Comparison of ENCODE assay signal across 12 mouse cellular contexts in the genomic region with DNA sequence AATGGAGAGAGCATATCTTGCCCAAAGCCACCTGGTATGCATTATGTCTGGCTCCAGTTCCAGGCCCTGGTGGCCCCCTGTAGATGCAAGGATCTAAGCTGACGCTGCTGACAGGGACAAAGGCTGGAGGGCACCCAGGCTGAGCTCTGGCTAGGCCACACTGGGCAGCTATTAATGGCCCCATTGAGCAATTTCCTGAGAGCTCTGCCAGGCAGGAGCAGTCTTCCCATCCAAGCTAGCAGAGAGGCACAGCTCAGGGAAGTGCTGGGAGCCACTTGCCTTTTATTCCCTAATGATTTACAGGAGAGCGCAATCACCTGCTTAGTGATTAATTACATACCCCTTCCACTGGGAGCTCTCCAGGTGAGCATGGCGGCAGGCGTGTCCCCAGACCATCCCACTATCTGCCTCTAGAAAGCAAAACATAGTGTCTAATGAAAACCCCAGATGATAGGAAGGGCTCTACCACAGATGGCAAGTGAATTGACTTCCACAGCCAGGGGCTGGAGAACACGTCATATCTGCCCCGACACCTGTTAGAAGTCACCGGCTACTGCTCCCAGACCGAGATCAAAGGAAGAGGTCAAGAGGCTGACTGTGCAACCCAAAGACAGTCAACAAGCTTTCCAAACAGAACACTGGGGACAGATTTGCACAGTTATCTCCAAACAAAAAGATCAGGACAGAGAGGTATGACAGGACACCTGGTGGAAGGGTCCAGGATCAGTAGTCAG. TPM values are rescaled to one million over a fixed set of nuclear protein-coding genes. Genes with fewer than 3 reads are reported as not detected.
A peak's percentile ranks its signal among the peaks of the same experiment; 100 is the strongest.
DNase-seq lines count a peak whose midpoint lies in the region; ATAC-seq and TF ChIP-seq lines count a peak whose summit lies in the region.
"Had no signal": no experiment of that assay in that cellular context is flagged by ENCODE, and none has a peak within 500 bp of the region (broad histone marks: within the 10 kb centered on the region; RNA-seq: fewer than 3 reads in every experiment).

No protein-coding gene starts in this region.

- DNase-seq in heart, postnatal 25 days (ENCODE audit: low spot score) = peak; percentile 54
- DNase-seq in liver, adult 2 months (ENCODE audit: extremely low read depth, low read depth, low spot score) = peak; percentile 98
- no peak for DNase-seq in retina, postnatal 1 day
- DNase-seq in cerebellum, adult 18-20 months = no peak
- no peak for DNase-seq in embryo, embryonic 10.5 days (ENCODE audit: low spot score)
- DNase-seq: cerebellum, postnatal 10 days; forebrain, postnatal 0 days had no signal

- 11% methylated on average over 8 of the region's 8 CpGs for WGBS in liver, adult 2 months
- WGBS in small intestine, adult 2 months = 20% methylated on average over 8 of the region's 8 CpGs

- H3K79me2 ChIP-seq in liver, adult 2 months (ENCODE audit: control insufficient read depth, insufficient read depth, low read length) = peaks cover 48% of the 10 kb centered on the region

- intact Hi-C loops in heart, postnatal 25 days (cut with DNase I) = no loop called here

- peaks cover 16% of the 10 kb centered on the region for H3K27me3 ChIP-seq in megakaryocyte, embryonic 14.5 days (replicated peaks)
- no peaks in the 10 kb centered on the region for H3K27me3 ChIP-seq in liver, adult 2 months (ENCODE audit: control insufficient read depth, insufficient read depth, low read length)
- H3K27me3 ChIP-seq in small intestine, adult 2 months (ENCODE audit: control insufficient read depth, insufficient read depth, low read length) = no peaks in the 10 kb centered on the region
- H3K27me3 ChIP-seq: midbrain, embryonic 13.5 days had no signal

- ATAC-seq in megakaryocyte, adult 5-6 weeks (ENCODE audit: poor library complexity, severe bottlenecking) = no peak
- ATAC-seq: forebrain, postnatal 0 days; midbrain, embryonic 13.5 days had no signal

- 0 out of 2 replicates have a peak, but pooled peaks have one; percentile 10 for TF ChIP-seq CTCF in liver, adult 2 months (IDR thresholded peaks at IDR 0.05; ENCODE audit: low read depth, low read length)
- no peak for TF ChIP-seq CTCF in small intestine, adult 2 months (IDR thresholded peaks at IDR 0.05; ENCODE audit: extremely low read depth, insufficient read length, insufficient replicate concordance, low read depth, low read length)

- H3K4me1 ChIP-seq in megakaryocyte, embryonic 14.5 days = peaks cover 30% of the 10 kb centered on the region
- H3K4me1 ChIP-seq in liver, adult 2 months (ENCODE audit: control insufficient read depth, insufficient read depth, low read length) = peaks cover 17% of the 10 kb centered on the region
- H3K4me1 ChIP-seq in small intestine, adult 2 months (ENCODE audit: control insufficient read depth, insufficient read depth, insufficient read length, low read length) = peaks cover 21% of the 10 kb centered on the region; the same call in 1 of the 2 replicates
- H3K4me1 ChIP-seq: midbrain, embryonic 13.5 days had no signal

- no peak for TF ChIP-seq POLR2A in liver, adult 2 months (IDR thresholded peaks at IDR 0.05; ENCODE audit: extremely low read depth, insufficient read depth, low read length)
- TF ChIP-seq POLR2A in small intestine, adult 2 months (IDR thresholded peaks at IDR 0.05; ENCODE audit: low read depth, low read length) = no peak

- H3K4me3 ChIP-seq in megakaryocyte, embryonic 14.5 days (replicated peaks) = peak overlapping the region; percentile 10
- no peak overlapping the region for H3K4me3 ChIP-seq in liver, adult 2 months (ENCODE audit: insufficient read depth, low read depth, low read length)
- H3K4me3 ChIP-seq in small intestine, adult 2 months (ENCODE audit: low read depth, low read length) = no peak overlapping the region
- H3K4me3 ChIP-seq: midbrain, embryonic 13.5 days had no signal

- peak overlapping the region; percentile 16 for H3K9ac ChIP-seq in liver, adult 2 months (ENCODE audit: low read depth, low read length)
- H3K9ac ChIP-seq: forebrain, postnatal 0 days; midbrain, embryonic 13.5 days had no signal

- peaks cover 19% of the 10 kb centered on the region for H3K36me3 ChIP-seq in megakaryocyte, embryonic 14.5 days (replicated peaks; ENCODE audit: low read length)
- no peaks in the 10 kb centered on the region for H3K36me3 ChIP-seq in liver, adult 2 months (ENCODE audit: control insufficient read depth, insufficient read depth, low read length)
- H3K36me3 ChIP-seq in small intestine, adult 2 months (ENCODE audit: control insufficient read depth, insufficient read depth, low read length) = peaks cover 4% of the 10 kb centered on the region; the same call in 1 of the 2 replicates
- H3K36me3 ChIP-seq: G1E had no signal

- peak overlapping the region; percentile 96 for H3K27ac ChIP-seq in liver, adult 2 months (replicated peaks; ENCODE audit: insufficient read depth, low read depth, low read length)
- H3K27ac ChIP-seq in small intestine, adult 2 months (ENCODE audit: insufficient read depth, low read depth, low read length) = peak overlapping the region; percentile 68
- H3K27ac ChIP-seq: midbrain, embryonic 13.5 days had no signal

- peaks cover 20% of the 10 kb centered on the region for H3K9me3 ChIP-seq in megakaryocyte, embryonic 14.5 days
- H3K9me3 ChIP-seq: midbrain, embryonic 13.5 days had no signal

RNA-seq across cellular contexts. Expression of gene Lrp5, which starts 12.1 kb away (rescaled TPM):
- 11.6 and 18.0 TPM in 2 replicates for polyA plus RNA-seq in megakaryocyte, embryonic 14.5 days (2012; ENCODE audit: insufficient read depth, low replicate concordance)
- 15.2 and 17.9 TPM in 2 replicates for total RNA-seq in megakaryocyte, adult 5-6 weeks (2015)
- 12.5 and 13.6 TPM in 2 replicates for total RNA-seq in megakaryocyte, adult 5-6 weeks (2017)
- 10 to 100 TPM; 49.8 to 52.1 TPM for total RNA-seq in heart, postnatal 25 days (2021)
- 14.1 and 23.2 TPM in 2 replicates for total RNA-seq in liver, adult 2 months (2014; rRNA removed)
- 32.6 and 42.4 TPM in 2 replicates for polyA plus RNA-seq in liver, adult 2 months (2012; rRNA removed)
- 50.9 and 96.7 TPM in 2 replicates for polyA plus RNA-seq in small intestine, adult 2 months (2012; rRNA removed)

RNA-seq across cellular contexts. Expression of gene 1810055G02Rik, which starts 33.8 kb away (rescaled TPM):
- 11.1 and 12.3 TPM in 2 replicates for polyA plus RNA-seq in megakaryocyte, embryonic 14.5 days (2012; ENCODE audit: insufficient read depth, low replicate concordance)
- 8.0 and 10.6 TPM in 2 replicates for total RNA-seq in megakaryocyte, adult 5-6 weeks (2015)
- total RNA-seq in megakaryocyte, adult 5-6 weeks (2017) = 4.5 and 6.2 TPM in 2 replicates
- total RNA-seq in heart, postnatal 25 days (2021) = 1 to 10 TPM; 7.9 to 8.3 TPM
- total RNA-seq in liver, adult 2 months (2014; rRNA removed) = 10.6 and 20.1 TPM in 2 replicates
- polyA plus RNA-seq in liver, adult 2 months (2012; rRNA removed) = 18.4 and 26.9 TPM in 2 replicates
- polyA plus RNA-seq in small intestine, adult 2 months (2012; rRNA removed) = 180 and 300 TPM in 2 replicates

Comparison
In these comparisons a context has a peak if more than half of its experiments do, and no peak if none do; other contexts are left out.
1. DNase-seq: peak in heart, postnatal 25 days (single experiment) and liver, adult 2 months (single experiment); none in retina, postnatal 1 day (single experiment), cerebellum, adult 18-20 months (0 of 2) and embryo, embryonic 10.5 days (single experiment).